Mouse (Mus musculus) heart, postnatal 0 days (tissue): ENCODE data around the gene Hist2h3b. TPM values are rescaled to one million over a fixed set of nuclear protein-coding genes. Genes with fewer than 3 reads are reported as not detected.

Experiments
- ATAC-seq: fragments of 200-750 bp; cut with Nextera tagmentation; 2 replicates; pipeline ENCODE4 v1.8.0; 2017; ENCODE audit warnings: low read depth, moderate number of reproducible peaks, moderate library complexity; ENCODE audit not compliant: insufficient read depth
- DNase-seq: peaks from one replicate; pipeline ENCODE4 v3.0.0-alpha.2; 2016; ENCODE audit warnings: low spot score
- H3K27ac ChIP-seq: fragments of 300-500 bp; sonication (generic); 2 replicates; pipeline ENCODE4 v1.5.1; 2014; ENCODE audit warnings: low read depth, mild to moderate bottlenecking
- H3K27me3 ChIP-seq: fragments of 300-500 bp; sonication (generic); 2 replicates; pipeline ENCODE4 v1.6.1; 2014; ENCODE audit warnings: low read length, mixed read lengths; ENCODE audit not compliant: control insufficient read depth, insufficient read depth
- H3K36me3 ChIP-seq: fragments of 300-500 bp; sonication (generic); replicated peaks from 2 replicates; pipeline ENCODE4 v1.6.1; 2014; ENCODE audit warnings: low read length, mixed read lengths; ENCODE audit not compliant: control insufficient read depth, insufficient read depth
- H3K4me1 ChIP-seq: fragments of 300-500 bp; sonication (generic); 2 replicates; pipeline ENCODE4 v1.6.1; 2014; ENCODE audit warnings: antibody characterized with exemption; ENCODE audit not compliant: control insufficient read depth, insufficient read depth
- H3K4me2 ChIP-seq: fragments of 300-500 bp; sonication (generic); 2 replicates; pipeline ENCODE4 v1.6.1; 2014; ENCODE audit warnings: low read depth, mild to moderate bottlenecking, low read length, moderate library complexity
- H3K4me3 ChIP-seq: fragments of 300-500 bp; sonication (generic); 2 replicates; pipeline ENCODE4 v1.5.1; 2014; ENCODE audit warnings: low read depth, low read length
- H3K9ac ChIP-seq: fragments of 300-500 bp; sonication (generic); replicated peaks from 2 replicates; pipeline ENCODE4 v1.6.1; 2014; ENCODE audit warnings: low read depth, low read length, mixed read lengths
- H3K9me3 ChIP-seq: fragments of 300-500 bp; sonication (generic); replicated peaks from 2 replicates; pipeline ENCODE4 v1.6.1; 2016; ENCODE audit warnings: low read length; ENCODE audit not compliant: control insufficient read depth
- CTCF ChIP-seq: IDR thresholded peaks from 2 replicates; pipeline ENCODE4 v1.5.1; 2016; ENCODE audit warnings: antibody characterized with exemption, control low read depth, low read depth
- EP300 ChIP-seq: IDR thresholded peaks from 2 replicates; pipeline ENCODE4 v1.6.1; 2016; ENCODE audit warnings: antibody characterized with exemption, low read depth
- WGBS: fragments of 180-500 bp; shearing (Covaris S2); extraction: QIAGEN DNeasy Blood & Tissue Kit; methylation state at CpG from one replicate; pipeline ENCODE4 v1.1.7; 2014; 5-methylcytosine and 5-hydroxymethylcytosine counted together
- microRNA-seq: library from miRNA; unstranded; fragments of <30 nt; microRNA quantifications from one replicate; pipeline ENCODE4, GENCODE M21; 2016
- polyA plus RNA-seq: library from polyadenylated mRNA; unstranded; fragments of >200 nt; fragmentation: Nextera tagmentation; extraction: Ambion mirVana; gene quantifications from 2 replicates; pipeline ENCODE4 v1.2.1, GENCODE M21; 2015
- total RNA-seq: library from RNA; depleted of rRNA; stranded (reverse); fragments of >200 nt; gene quantifications from 2 replicates; pipeline ENCODE4 v1.2.3, GENCODE M21; 2014; ENCODE audit warnings: low replicate concordance; rRNA removed

The Hist2h3b gene
- total and polyA plus RNA-seq, 2 experiments from 2014 or later: 13.1 to 1,066 TPM

- DNase-seq: no peak
Observed at GRCm38 (mm10) chr3:96309441-96309840, 41.0 kb downstream of the Hist2h3b start.

GRCm38 (mm10) chr3:96312341-96313098, 44.1 kb downstream of the Hist2h3b start:
- Histone ChIP-seq H3K9me3 (no peaks in the 10 kb centered on the region), H3K9ac (no peak overlapping the region), H3K36me3 (no peaks in the 10 kb centered on the region), H3K4me3 (no peak overlapping the region), H3K4me2 (no peak overlapping the region), H3K4me1 (no peaks in the 10 kb centered on the region), H3K27me3 (no peaks in the 10 kb centered on the region), H3K27ac (no peak overlapping the region)
- TF ChIP-seq EP300 (no peak), CTCF (no peak)
- 47% methylated on average over 8 of the region's 8 CpGs for WGBS
- DNase-seq (no peak), ATAC-seq (no peak)

More at GRCm38 (mm10) chr3:96309441-96309840, 41.0 kb downstream of the Hist2h3b start:
- Histone ChIP-seq H3K4me1 (no peaks in the 10 kb centered on the region), H3K27me3 (no peaks in the 10 kb centered on the region), H3K27ac (no peak overlapping the region), H3K4me2 (no peak overlapping the region), H3K36me3 (no peaks in the 10 kb centered on the region), H3K4me3 (no peak overlapping the region), H3K9ac (no peak overlapping the region), H3K9me3 (no peaks in the 10 kb centered on the region)
- ATAC-seq: no peak
- TF ChIP-seq EP300 (no peak), CTCF (no peak)
- 48% methylated on average over 3 of the region's 3 CpGs for WGBS

Small RNA genes lying within 50 kb of the gene (microRNA-seq; reads per million reads assigned to microRNA genes)
- 0.54 reads per million for gene Gm44492
- not detected for gene Gm47311
- gene Gm47313: not detected

Other genes with a start within 250 kb of the Hist2h3b start
- 10.5 and 17.3 TPM in 2 replicates for gene Vps45, start 210.2 kb upstream of the Hist2h3b start, total RNA-seq
- gene Vps45, start 210.2 kb upstream of the Hist2h3b start, polyA plus RNA-seq: 42.9 and 49.4 TPM in 2 replicates
- gene Otud7b, start 164.1 kb upstream of the Hist2h3b start, total RNA-seq: 17.6 and 21.9 TPM in 2 replicates
- 16.8 and 21.7 TPM in 2 replicates for gene Otud7b, start 164.1 kb upstream of the Hist2h3b start, polyA plus RNA-seq
- gene Mtmr11, start 106.7 kb upstream of the Hist2h3b start, total RNA-seq: 4.4 and 18.9 TPM in 2 replicates
- gene Mtmr11, start 106.7 kb upstream of the Hist2h3b start, polyA plus RNA-seq: 6.8 and 6.9 TPM in 2 replicates
- 34.5 and 41.7 TPM in 2 replicates for gene Sf3b4, start 96.3 kb upstream of the Hist2h3b start, total RNA-seq
- 48.3 and 48.6 TPM in 2 replicates for gene Sf3b4, start 96.3 kb upstream of the Hist2h3b start, polyA plus RNA-seq
- 9.8 and 15.4 TPM in 2 replicates for gene Sv2a, start 87.5 kb upstream of the Hist2h3b start, total RNA-seq
- 10.8 and 11.2 TPM in 2 replicates for gene Sv2a, start 87.5 kb upstream of the Hist2h3b start, polyA plus RNA-seq
- gene Bola1, start 48.9 kb upstream of the Hist2h3b start, total RNA-seq: 30.0 and 78.1 TPM in 2 replicates
- gene Bola1, start 48.9 kb upstream of the Hist2h3b start, polyA plus RNA-seq: 52.4 and 55.3 TPM in 2 replicates
- 41.6 and 50.4 TPM in 2 replicates for gene Hist2h2ab, start 48.8 kb upstream of the Hist2h3b start, total RNA-seq
- gene Hist2h2ab, start 48.8 kb upstream of the Hist2h3b start, polyA plus RNA-seq: not detected in 2 replicates
- gene Hist2h2ac, start 47.8 kb upstream of the Hist2h3b start, total RNA-seq: 861 and 913 TPM in 2 replicates
- gene Hist2h2ac, start 47.8 kb upstream of the Hist2h3b start, polyA plus RNA-seq: 2.5 and 3.4 TPM in 2 replicates
- gene Hist2h2be, start 47.5 kb upstream of the Hist2h3b start, total RNA-seq: 13.2 and 22.1 TPM in 2 replicates
- gene Hist2h2be, start 47.5 kb upstream of the Hist2h3b start, polyA plus RNA-seq: 6.4 and 7.6 TPM in 2 replicates
- gene Hist2h3c2, start 29.5 kb upstream of the Hist2h3b start, total RNA-seq: 551 and 927 TPM in 2 replicates
- gene Hist2h3c2, start 29.5 kb upstream of the Hist2h3b start, polyA plus RNA-seq: 2.3 and 2.6 TPM in 2 replicates
- 1,879 and 2,872 TPM in 2 replicates for gene Hist2h2aa2, start 28.4 kb upstream of the Hist2h3b start, total RNA-seq
- 101 and 115 TPM in 2 replicates for gene Hist2h2aa2, start 28.4 kb upstream of the Hist2h3b start, polyA plus RNA-seq
- 1,660 and 2,559 TPM in 2 replicates for gene Hist2h2aa1, start 23.2 kb upstream of the Hist2h3b start, total RNA-seq
- 22.0 and 24.6 TPM in 2 replicates for gene Hist2h2aa1, start 23.2 kb upstream of the Hist2h3b start, polyA plus RNA-seq
- not detected in 2 replicates for gene Hist2h3c1, start 22.0 kb upstream of the Hist2h3b start, total RNA-seq
- 0.19 and 0.41 TPM in 2 replicates for gene Hist2h3c1, start 22.0 kb upstream of the Hist2h3b start, polyA plus RNA-seq
- 129 and 135 TPM in 2 replicates for gene Hist2h4, start 5.3 kb upstream of the Hist2h3b start, total RNA-seq
- 5.4 and 5.9 TPM in 2 replicates for gene Hist2h4, start 5.3 kb upstream of the Hist2h3b start, polyA plus RNA-seq
- gene Hist2h2bb, start 1.1 kb downstream of the Hist2h3b start, total RNA-seq: 225 and 283 TPM in 2 replicates
- gene Hist2h2bb, start 1.1 kb downstream of the Hist2h3b start, polyA plus RNA-seq: 0.59 and 1.7 TPM in 2 replicates
- gene Fcgr1, start 25.3 kb downstream of the Hist2h3b start, total RNA-seq: 1.1 and 3.0 TPM in 2 replicates
- 1.2 and 1.5 TPM in 2 replicates for gene Fcgr1, start 25.3 kb downstream of the Hist2h3b start, polyA plus RNA-seq
- not detected in 2 replicates for gene BC107364, start 183.7 kb downstream of the Hist2h3b start, total RNA-seq
- 0.40 and 0.41 TPM in 2 replicates for gene BC107364, start 183.7 kb downstream of the Hist2h3b start, polyA plus RNA-seq